Mouse (Mus musculus) forebrain, embryonic 16.5 days (tissue): ENCODE data around the gene Tpd52l2. TPM values are rescaled to one million over a fixed set of nuclear protein-coding genes. Genes with fewer than 3 reads are reported as not detected.

Experiments
- ATAC-seq: fragments of 200-750 bp; cut with Nextera tagmentation; 2 replicates; pipeline ENCODE4 v1.8.0; 2017; ENCODE audit warnings: mild to moderate bottlenecking, moderate library complexity
- H3K27ac ChIP-seq: fragments of 300-500 bp; sonication (generic); 2 replicates; pipeline ENCODE4 v1.5.1; 2014; ENCODE audit warnings: low read length, control low read depth
- H3K27me3 ChIP-seq: fragments of 300-500 bp; sonication (generic); replicated peaks from 2 replicates; pipeline ENCODE4 v1.6.1; 2014; ENCODE audit warnings: low read length; ENCODE audit not compliant: control insufficient read depth, insufficient read depth
- H3K36me3 ChIP-seq: fragments of 300-500 bp; sonication (generic); 2 replicates; pipeline ENCODE4 v1.6.1; 2014; ENCODE audit not compliant: control insufficient read depth, insufficient read depth
- H3K4me1 ChIP-seq: fragments of 300-500 bp; sonication (generic); replicated peaks from 2 replicates; pipeline ENCODE4 v1.6.1; 2014; ENCODE audit warnings: low read length; ENCODE audit not compliant: control insufficient read depth, insufficient read depth
- H3K4me2 ChIP-seq: fragments of 300-500 bp; sonication (generic); 2 replicates; pipeline ENCODE4 v1.6.1; 2014; ENCODE audit warnings: mild to moderate bottlenecking, low read length, control low read depth
- H3K4me3 ChIP-seq: fragments of 300-500 bp; sonication (generic); replicated peaks from 2 replicates; pipeline ENCODE4 v1.5.1; 2014; ENCODE audit warnings: mild to moderate bottlenecking, low read length, control low read depth
- H3K9ac ChIP-seq: fragments of 300-500 bp; sonication (generic); replicated peaks from 2 replicates; pipeline ENCODE4 v1.6.1; 2014; ENCODE audit warnings: low read depth, low read length, control low read depth
- H3K9me3 ChIP-seq: fragments of 300-500 bp; sonication (generic); 2 replicates; pipeline ENCODE4 v1.6.1; 2016; ENCODE audit warnings: low read length; ENCODE audit not compliant: control insufficient read depth
- WGBS: fragments of 180-500 bp; shearing (Covaris S2); extraction: QIAGEN DNeasy Blood & Tissue Kit; methylation state at CpG from one replicate; pipeline ENCODE4 v1.1.7; 2014; 5-methylcytosine and 5-hydroxymethylcytosine counted together
- polyA plus RNA-seq: library from polyadenylated mRNA; unstranded; fragments of >200 nt; fragmentation: Nextera tagmentation; extraction: Ambion mirVana; gene quantifications from 2 replicates; pipeline ENCODE4 v1.2.1, GENCODE M21; 2015

The Tpd52l2 gene
- polyA plus RNA-seq, 1 experiment from 2014 or later = 135 TPM

GRCm38 (mm10) chr2:181461536-181462100 lies 35.3 kb upstream of the Tpd52l2 start:
- H3K4me3 ChIP-seq = no peak overlapping the region
- no peak overlapping the region for H3K9ac ChIP-seq
- 93% methylated on average over 1 of the region's 1 CpGs for WGBS
- H3K4me1 ChIP-seq = peaks cover 19% of the 10 kb centered on the region
- no peak for ATAC-seq
- no peak overlapping the region for H3K4me2 ChIP-seq
- no peaks in the 10 kb centered on the region for H3K36me3 ChIP-seq
- H3K27ac ChIP-seq = no peak overlapping the region
- no peaks in the 10 kb centered on the region for H3K9me3 ChIP-seq
- H3K27me3 ChIP-seq = peaks cover 23% of the 10 kb centered on the region

- Histone ChIP-seq H3K9me3 (no peaks in the 10 kb centered on the region), H3K27ac (no peak overlapping the region), H3K27me3 (peaks cover 16% of the 10 kb centered on the region), H3K9ac (no peak overlapping the region), H3K4me1 (peaks cover 19% of the 10 kb centered on the region), H3K4me3 (no peak overlapping the region), H3K4me2 (no peak overlapping the region), H3K36me3 (no peaks in the 10 kb centered on the region)
- 100% methylated on average over 1 of the region's 1 CpGs for WGBS
- no peak for ATAC-seq
Measured at GRCm38 (mm10) chr2:181462604-181463003, 34.3 kb upstream of the Tpd52l2 start.

GRCm38 (mm10) chr2:181463008-181463738 lies 33.8 kb upstream of the Tpd52l2 start:
- Histone ChIP-seq H3K36me3 (no peaks in the 10 kb centered on the region), H3K9ac (no peak overlapping the region), H3K27me3 (peaks cover 16% of the 10 kb centered on the region), H3K27ac (no peak overlapping the region), H3K4me2 (no peak overlapping the region), H3K4me1 (peaks cover 14% of the 10 kb centered on the region), H3K9me3 (no peaks in the 10 kb centered on the region), H3K4me3 (no peak overlapping the region)
- ATAC-seq = peak; percentile 15; the same call in 1 of the 2 replicates
- 36% methylated on average over 7 of the region's 7 CpGs for WGBS

- no peaks in the 10 kb centered on the region for H3K4me1 ChIP-seq
- no peak overlapping the region for H3K9ac ChIP-seq
- no peak overlapping the region for H3K4me3 ChIP-seq
- 56% methylated on average over 3 of the region's 3 CpGs for WGBS
- H3K36me3 ChIP-seq = no peaks in the 10 kb centered on the region
- peaks cover 10% of the 10 kb centered on the region for H3K27me3 ChIP-seq
- ATAC-seq = no peak
- H3K27ac ChIP-seq = no peak overlapping the region
- H3K9me3 ChIP-seq = no peaks in the 10 kb centered on the region
- H3K4me2 ChIP-seq = no peak overlapping the region
Measured at GRCm38 (mm10) chr2:181465423-181465822, 31.5 kb upstream of the Tpd52l2 start.

- no peaks in the 10 kb centered on the region for H3K36me3 ChIP-seq
- H3K27me3 ChIP-seq = no peaks in the 10 kb centered on the region
- H3K4me3 ChIP-seq = no peak overlapping the region
- H3K4me1 ChIP-seq = no peaks in the 10 kb centered on the region
- no peak overlapping the region for H3K4me2 ChIP-seq
- ATAC-seq = no peak
- H3K9me3 ChIP-seq = no peaks in the 10 kb centered on the region
- 72% methylated on average over 2 of the region's 2 CpGs for WGBS
- no peak overlapping the region for H3K27ac ChIP-seq
- no peak overlapping the region for H3K9ac ChIP-seq
Measured at GRCm38 (mm10) chr2:181470285-181470684, 26.7 kb upstream of the Tpd52l2 start.

GRCm38 (mm10) chr2:181471246-181471645 lies 25.7 kb upstream of the Tpd52l2 start:
- H3K4me2 ChIP-seq = no peak overlapping the region
- H3K9ac ChIP-seq = no peak overlapping the region
- no peaks in the 10 kb centered on the region for H3K27me3 ChIP-seq
- no peak overlapping the region for H3K27ac ChIP-seq
- H3K4me3 ChIP-seq = no peak overlapping the region
- no peaks in the 10 kb centered on the region for H3K36me3 ChIP-seq
- H3K4me1 ChIP-seq = no peaks in the 10 kb centered on the region
- 70% methylated on average over 5 of the region's 5 CpGs for WGBS
- no peak for ATAC-seq
- no peaks in the 10 kb centered on the region for H3K9me3 ChIP-seq

- no peak overlapping the region for H3K4me2 ChIP-seq
- no peaks in the 10 kb centered on the region for H3K4me1 ChIP-seq
- H3K27ac ChIP-seq = no peak overlapping the region
- H3K9me3 ChIP-seq = no peaks in the 10 kb centered on the region
- no peak overlapping the region for H3K9ac ChIP-seq
- ATAC-seq = no peak
- no peak overlapping the region for H3K4me3 ChIP-seq
- H3K36me3 ChIP-seq = no peaks in the 10 kb centered on the region
- 86% methylated on average over 1 of the region's 1 CpGs for WGBS
- H3K27me3 ChIP-seq = no peaks in the 10 kb centered on the region
Measured at GRCm38 (mm10) chr2:181472256-181472827, 24.6 kb upstream of the Tpd52l2 start.

- no peak overlapping the region for H3K27ac ChIP-seq
- WGBS = 45% methylated on average over 2 of the region's 2 CpGs
Measured at GRCm38 (mm10) chr2:181483120-181483519, 13.8 kb upstream of the Tpd52l2 start.

GRCm38 (mm10) chr2:181483562-181484318 lies 13.2 kb upstream of the Tpd52l2 start:
- no peak overlapping the region for H3K9ac ChIP-seq
- no peak overlapping the region for H3K27ac ChIP-seq
- no peak overlapping the region for H3K4me2 ChIP-seq
- H3K4me1 ChIP-seq = no peaks in the 10 kb centered on the region
- H3K9me3 ChIP-seq = no peaks in the 10 kb centered on the region
- H3K4me3 ChIP-seq = no peak overlapping the region
- H3K36me3 ChIP-seq = no peaks in the 10 kb centered on the region
- no peak for ATAC-seq
- no peaks in the 10 kb centered on the region for H3K27me3 ChIP-seq
- 32% methylated on average over 7 of the region's 7 CpGs for WGBS

More at GRCm38 (mm10) chr2:181483120-181483519, 13.8 kb upstream of the Tpd52l2 start:
- Histone ChIP-seq H3K4me1 (no peaks in the 10 kb centered on the region), H3K9me3 (no peaks in the 10 kb centered on the region), H3K4me3 (no peak overlapping the region), H3K27me3 (no peaks in the 10 kb centered on the region), H3K36me3 (no peaks in the 10 kb centered on the region), H3K4me2 (no peak overlapping the region), H3K9ac (no peak overlapping the region)
- no peak for ATAC-seq
